Mouse (Mus musculus): ENCODE data around the gene Rfx1. TPM values are rescaled to one million over a fixed set of nuclear protein-coding genes. Genes with fewer than 3 reads are reported as not detected.
A peak's percentile ranks its signal among the peaks of the same experiment; 100 is the strongest.

Gene Rfx1
- polyA plus RNA-seq, 1 experiment from 2014 or later = 7.9 TPM

DNA sequence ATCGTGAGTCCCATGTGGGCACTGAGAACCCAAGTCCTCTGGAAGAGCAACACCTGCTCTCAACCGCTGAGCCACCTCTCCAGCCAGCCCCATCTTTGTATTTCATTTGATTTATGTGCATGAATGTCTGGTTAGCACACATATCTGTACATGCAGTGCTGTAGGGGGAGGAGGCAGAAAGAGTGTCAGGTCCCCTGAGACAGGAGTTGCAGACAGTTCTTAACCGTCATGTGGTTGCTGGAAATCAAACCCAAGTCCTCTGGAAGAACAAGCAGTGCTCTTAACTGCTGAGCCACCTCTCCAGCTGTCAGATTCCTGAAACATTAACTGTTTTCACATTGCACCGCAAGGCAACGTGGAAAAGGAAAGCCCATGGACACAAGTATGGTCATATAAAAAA is 18.5 kb upstream of the Rfx1 start:
- no peak overlapping the region for H3K9ac ChIP-seq (ENCODE audit: low read depth, low read length)

DNA sequence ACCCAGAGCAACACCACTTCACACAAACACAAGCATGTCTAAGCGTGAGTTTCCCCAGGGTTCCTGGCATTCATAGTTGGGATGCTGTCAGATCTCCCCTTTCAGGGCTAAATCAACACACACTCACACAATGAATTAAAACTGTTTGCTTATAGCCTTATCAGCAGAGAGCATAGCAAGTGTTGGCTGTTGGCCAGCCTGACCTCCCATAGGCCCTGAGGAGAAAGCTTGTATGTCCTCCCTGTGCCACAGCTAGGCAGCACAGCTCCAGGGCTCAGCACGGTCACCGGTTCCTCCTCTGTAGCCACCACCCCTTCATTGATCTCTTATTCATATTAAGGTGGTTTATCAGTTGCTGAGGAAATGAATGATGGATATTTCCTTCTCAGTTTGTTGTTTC is 13.9 kb upstream of the Rfx1 start:
- 76% methylated on average over 3 of the region's 3 CpGs for WGBS

More for the DNA sequence above, 18.5 kb upstream of the Rfx1 start:
- H3K27ac ChIP-seq (ENCODE audit: low read depth, low read length) = no peak overlapping the region
- no peaks in the 10 kb centered on the region for H3K9me3 ChIP-seq (ENCODE audit: control insufficient read depth, low read length)
- no peaks in the 10 kb centered on the region for H3K36me3 ChIP-seq (ENCODE audit: control insufficient read depth, insufficient read depth, low read length)
- H3K4me1 ChIP-seq (ENCODE audit: control insufficient read depth, insufficient read depth, low read depth, low read length) = 0 out of 2 replicates have a peak, but pooled peaks cover 2% of the 10 kb centered on the region
- peaks cover 21% of the 10 kb centered on the region for H3K27me3 ChIP-seq (replicated peaks; ENCODE audit: control insufficient read depth, insufficient read depth, low read length)
- H3K4me2 ChIP-seq (ENCODE audit: low read length) = no peak overlapping the region
- H3K4me3 ChIP-seq (ENCODE audit: low read length) = no peak overlapping the region
- no peak for ATAC-seq
- 78% methylated on average over 5 of the region's 5 CpGs for WGBS

GRCm38 (mm10) chr8:84053229-84053628 is 13.4 kb upstream of the Rfx1 start:
- Histone ChIP-seq H3K36me3 (ENCODE audit: control insufficient read depth, insufficient read depth, low read length) (no peaks in the 10 kb centered on the region), H3K9me3 (ENCODE audit: control insufficient read depth, low read length) (no peaks in the 10 kb centered on the region), H3K4me1 (ENCODE audit: control insufficient read depth, insufficient read depth, low read depth, low read length) (no peaks in the 10 kb centered on the region), H3K4me3 (ENCODE audit: low read length) (no peak overlapping the region), H3K27me3 (replicated peaks; ENCODE audit: control insufficient read depth, insufficient read depth, low read length) (no peaks in the 10 kb centered on the region; the same call in 1 of the 2 replicates), H3K4me2 (ENCODE audit: low read length) (no peak overlapping the region), H3K27ac (ENCODE audit: low read depth, low read length) (no peak overlapping the region), H3K9ac (ENCODE audit: low read depth, low read length) (no peak overlapping the region)
- ATAC-seq = no peak
- 93% methylated on average over 5 of the region's 5 CpGs for WGBS

More for the DNA sequence above, 13.9 kb upstream of the Rfx1 start:
- Histone ChIP-seq H3K4me3 (ENCODE audit: low read length) (no peak overlapping the region), H3K27me3 (replicated peaks; ENCODE audit: control insufficient read depth, insufficient read depth, low read length) (no peaks in the 10 kb centered on the region; the same call in 1 of the 2 replicates), H3K4me2 (ENCODE audit: low read length) (no peak overlapping the region), H3K9ac (ENCODE audit: low read depth, low read length) (no peak overlapping the region), H3K27ac (ENCODE audit: low read depth, low read length) (no peak overlapping the region), H3K36me3 (ENCODE audit: control insufficient read depth, insufficient read depth, low read length) (no peaks in the 10 kb centered on the region), H3K4me1 (ENCODE audit: control insufficient read depth, insufficient read depth, low read depth, low read length) (no peaks in the 10 kb centered on the region), H3K9me3 (ENCODE audit: control insufficient read depth, low read length) (no peaks in the 10 kb centered on the region)
- no peak for ATAC-seq

- Histone ChIP-seq H3K9ac (ENCODE audit: low read depth, low read length) (no peak overlapping the region), H3K36me3 (ENCODE audit: control insufficient read depth, insufficient read depth, low read length) (no peaks in the 10 kb centered on the region), H3K4me2 (ENCODE audit: low read length) (no peak overlapping the region), H3K4me3 (ENCODE audit: low read length) (no peak overlapping the region), H3K4me1 (ENCODE audit: control insufficient read depth, insufficient read depth, low read depth, low read length) (no peaks in the 10 kb centered on the region), H3K27ac (ENCODE audit: low read depth, low read length) (no peak overlapping the region), H3K27me3 (replicated peaks; ENCODE audit: control insufficient read depth, insufficient read depth, low read length) (no peaks in the 10 kb centered on the region; the same call in 1 of the 2 replicates), H3K9me3 (ENCODE audit: control insufficient read depth, low read length) (no peaks in the 10 kb centered on the region)
- no peak for ATAC-seq
- 96% methylated on average over 1 of the region's 1 CpGs for WGBS
These were observed 8.8 kb upstream of the Rfx1 start for GRCm38 (mm10) chr8:84057827-84058226.

- 92% methylated on average over 2 of the region's 2 CpGs for WGBS
- Histone ChIP-seq H3K9ac (ENCODE audit: low read depth, low read length) (no peak overlapping the region), H3K36me3 (ENCODE audit: control insufficient read depth, insufficient read depth, low read length) (no peaks in the 10 kb centered on the region), H3K4me3 (ENCODE audit: low read length) (no peak overlapping the region), H3K4me2 (ENCODE audit: low read length) (no peak overlapping the region), H3K27me3 (replicated peaks; ENCODE audit: control insufficient read depth, insufficient read depth, low read length) (no peaks in the 10 kb centered on the region; the same call in 1 of the 2 replicates), H3K4me1 (ENCODE audit: control insufficient read depth, insufficient read depth, low read depth, low read length) (no peaks in the 10 kb centered on the region), H3K27ac (ENCODE audit: low read depth, low read length) (no peak overlapping the region), H3K9me3 (ENCODE audit: control insufficient read depth, low read length) (no peaks in the 10 kb centered on the region)
- ATAC-seq = no peak
These were observed 7.4 kb upstream of the Rfx1 start for GRCm38 (mm10) chr8:84059226-84059625.

DNA sequence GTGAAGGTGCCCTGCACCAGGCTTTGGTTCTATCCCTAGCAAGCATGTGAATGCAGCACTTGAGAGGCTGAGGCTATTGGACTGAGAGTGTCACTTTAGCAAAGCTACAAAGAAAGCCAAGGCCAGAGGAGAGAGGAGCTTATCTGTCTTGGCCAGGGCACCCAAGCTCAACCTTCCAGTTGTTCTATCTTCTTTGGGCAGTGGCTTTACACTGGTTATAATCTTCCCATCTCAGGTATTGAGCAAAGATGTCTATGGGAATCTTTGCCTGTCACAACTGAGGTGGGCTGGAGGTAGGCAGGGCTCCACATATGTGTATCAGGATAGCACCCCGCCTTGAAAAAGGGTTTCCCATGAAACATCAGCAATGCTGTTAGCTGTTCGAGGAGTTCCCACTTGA is 6.4 kb upstream of the Rfx1 start:
- Histone ChIP-seq H3K4me2 (ENCODE audit: low read length) (no peak overlapping the region), H3K4me3 (ENCODE audit: low read length) (no peak overlapping the region), H3K9ac (ENCODE audit: low read depth, low read length) (no peak overlapping the region), H3K4me1 (ENCODE audit: control insufficient read depth, insufficient read depth, low read depth, low read length) (no peaks in the 10 kb centered on the region), H3K27ac (ENCODE audit: low read depth, low read length) (no peak overlapping the region), H3K36me3 (ENCODE audit: control insufficient read depth, insufficient read depth, low read length) (no peaks in the 10 kb centered on the region), H3K9me3 (ENCODE audit: control insufficient read depth, low read length) (no peaks in the 10 kb centered on the region), H3K27me3 (replicated peaks; ENCODE audit: control insufficient read depth, insufficient read depth, low read length) (no peaks in the 10 kb centered on the region)
- 84% methylated on average over 2 of the region's 2 CpGs for WGBS
- ATAC-seq = no peak

DNA sequence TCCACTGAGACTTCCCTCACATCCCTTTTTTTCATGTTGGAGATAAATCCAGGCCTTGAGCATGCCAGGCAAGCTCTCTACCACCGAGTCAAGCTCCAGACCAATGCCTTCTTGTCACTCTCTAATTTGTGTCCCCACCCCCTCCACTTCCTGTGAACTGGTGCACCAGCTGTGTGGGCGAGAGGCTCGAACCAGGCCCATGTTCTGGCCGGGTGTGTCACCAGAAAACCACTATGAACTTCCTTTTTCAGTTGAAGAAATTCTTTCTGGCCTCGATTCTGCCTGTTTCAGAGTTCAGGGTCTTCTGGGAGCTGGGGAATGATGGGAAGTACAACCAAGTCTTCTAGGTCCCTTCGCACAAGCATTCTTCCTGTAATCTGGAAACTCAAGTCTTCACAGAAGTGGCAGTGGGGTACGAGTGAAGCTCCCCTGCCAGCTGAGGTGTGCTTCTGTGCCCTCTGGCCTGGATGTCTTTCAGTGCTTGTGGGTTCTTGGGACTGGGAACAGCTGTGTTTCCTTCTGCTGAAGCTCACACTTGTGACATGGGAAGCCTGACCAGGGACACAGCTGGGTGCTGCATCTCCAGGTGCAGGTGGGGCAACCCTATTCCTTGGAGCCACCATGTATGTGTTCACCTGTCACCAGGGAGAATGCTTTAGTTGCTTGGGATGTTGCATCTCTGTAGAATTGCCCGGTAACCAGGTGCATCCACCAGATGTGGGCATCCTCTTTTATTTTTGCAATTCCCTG is 2.6 kb upstream of the Rfx1 start:
- no peak overlapping the region for H3K4me3 ChIP-seq (ENCODE audit: low read length)
- no peaks in the 10 kb centered on the region for H3K9me3 ChIP-seq (ENCODE audit: control insufficient read depth, low read length)
- no peaks in the 10 kb centered on the region for H3K27me3 ChIP-seq (replicated peaks; ENCODE audit: control insufficient read depth, insufficient read depth, low read length)
- H3K9ac ChIP-seq (ENCODE audit: low read depth, low read length) = no peak overlapping the region
- ATAC-seq = no peak
- H3K4me2 ChIP-seq (ENCODE audit: low read length) = no peak overlapping the region
- WGBS = 76% methylated on average over 8 of the region's 8 CpGs
- no peak overlapping the region for H3K27ac ChIP-seq (ENCODE audit: low read depth, low read length)
- peaks cover 17% of the 10 kb centered on the region for H3K4me1 ChIP-seq (ENCODE audit: control insufficient read depth, insufficient read depth, low read depth, low read length)
- H3K36me3 ChIP-seq (ENCODE audit: control insufficient read depth, insufficient read depth, low read length) = no peaks in the 10 kb centered on the region

GRCm38 (mm10) chr8:84065037-84065436 is 1.6 kb upstream of the Rfx1 start, which contains the start of gene Gm10643:
Gene Gm10643, minus strand, starts transcription at chr8:84065137.
- Histone ChIP-seq H3K4me1 (ENCODE audit: control insufficient read depth, insufficient read depth, low read depth, low read length) (peaks cover 25% of the 10 kb centered on the region), H3K4me3 (ENCODE audit: low read length) (peak within 1 kb of the TSS; percentile 94), H3K4me2 (ENCODE audit: low read length) (peak within 1 kb of the TSS; percentile 87), H3K36me3 (ENCODE audit: control insufficient read depth, insufficient read depth, low read length) (no peaks in the 10 kb centered on the region), H3K9me3 (ENCODE audit: control insufficient read depth, low read length) (no peaks in the 10 kb centered on the region), H3K27me3 (replicated peaks; ENCODE audit: control insufficient read depth, insufficient read depth, low read length) (no peaks in the 10 kb centered on the region), H3K9ac (ENCODE audit: low read depth, low read length) (peak within 1 kb of the TSS; percentile 75), H3K27ac (ENCODE audit: low read depth, low read length) (peak within 1 kb of the TSS; percentile 82)
- no peak for ATAC-seq
- WGBS = 92% methylated on average over 1 of the region's 1 CpGs

DNA sequence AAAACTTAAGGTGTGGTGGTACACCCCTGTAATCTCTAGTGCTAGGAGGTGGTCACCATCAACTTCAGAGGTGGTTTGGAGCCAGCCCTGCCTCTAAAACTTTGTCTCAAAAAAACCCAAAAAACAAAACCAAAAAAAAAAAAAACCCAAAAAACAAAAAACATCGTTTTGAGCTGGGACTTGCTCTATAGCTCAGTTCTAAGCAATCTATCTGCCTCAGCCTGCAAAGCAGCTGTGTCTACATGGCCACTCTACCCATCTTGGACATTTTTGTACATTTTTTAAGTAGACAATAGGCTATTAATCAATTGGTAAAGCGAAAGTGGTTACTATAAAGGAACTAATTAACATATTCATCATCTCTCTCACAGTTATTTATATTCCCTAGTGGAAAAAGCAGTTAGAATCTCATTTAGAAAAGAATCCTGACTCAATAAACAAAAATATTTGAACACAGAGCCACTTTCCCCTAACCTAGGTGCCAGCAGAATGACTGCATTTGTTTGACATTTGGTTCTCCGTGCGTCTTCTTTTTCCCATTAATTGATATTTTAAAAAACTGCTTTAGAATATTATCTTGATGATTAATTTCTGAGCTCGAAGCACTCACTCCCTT is 1.1 kb upstream of the Rfx1 start:
- peak overlapping the region; percentile 94 for H3K4me3 ChIP-seq (ENCODE audit: low read length)
- peak overlapping the region; percentile 87 for H3K4me2 ChIP-seq (ENCODE audit: low read length)
- no peak for ATAC-seq
- H3K9ac ChIP-seq (ENCODE audit: low read depth, low read length) = peak overlapping the region; percentile 75
- H3K4me1 ChIP-seq (ENCODE audit: control insufficient read depth, insufficient read depth, low read depth, low read length) = peaks cover 29% of the 10 kb centered on the region
- no peaks in the 10 kb centered on the region for H3K27me3 ChIP-seq (replicated peaks; ENCODE audit: control insufficient read depth, insufficient read depth, low read length)
- peak overlapping the region; percentile 82 for H3K27ac ChIP-seq (ENCODE audit: low read depth, low read length)
- no peaks in the 10 kb centered on the region for H3K36me3 ChIP-seq (ENCODE audit: control insufficient read depth, insufficient read depth, low read length)
- 21% methylated on average over 5 of the region's 5 CpGs for WGBS
- H3K9me3 ChIP-seq (ENCODE audit: control insufficient read depth, low read length) = no peaks in the 10 kb centered on the region

Measured in hindbrain, embryonic 16.5 days (tissue).